Mouse (Mus musculus): ENCODE measurements at regions not wholly inside any gene's neighbourhood (a gene's known extent, or its start where the extent isn't known, plus 50 kb on each side); places are given as distances from the start of the nearest gene placed in this dataset.
"Not testable (repeated sequence)": the region's sequence is repeated elsewhere in the genome, so short reads cannot be mapped to it uniquely, and the experiment has no call there.

DNA sequence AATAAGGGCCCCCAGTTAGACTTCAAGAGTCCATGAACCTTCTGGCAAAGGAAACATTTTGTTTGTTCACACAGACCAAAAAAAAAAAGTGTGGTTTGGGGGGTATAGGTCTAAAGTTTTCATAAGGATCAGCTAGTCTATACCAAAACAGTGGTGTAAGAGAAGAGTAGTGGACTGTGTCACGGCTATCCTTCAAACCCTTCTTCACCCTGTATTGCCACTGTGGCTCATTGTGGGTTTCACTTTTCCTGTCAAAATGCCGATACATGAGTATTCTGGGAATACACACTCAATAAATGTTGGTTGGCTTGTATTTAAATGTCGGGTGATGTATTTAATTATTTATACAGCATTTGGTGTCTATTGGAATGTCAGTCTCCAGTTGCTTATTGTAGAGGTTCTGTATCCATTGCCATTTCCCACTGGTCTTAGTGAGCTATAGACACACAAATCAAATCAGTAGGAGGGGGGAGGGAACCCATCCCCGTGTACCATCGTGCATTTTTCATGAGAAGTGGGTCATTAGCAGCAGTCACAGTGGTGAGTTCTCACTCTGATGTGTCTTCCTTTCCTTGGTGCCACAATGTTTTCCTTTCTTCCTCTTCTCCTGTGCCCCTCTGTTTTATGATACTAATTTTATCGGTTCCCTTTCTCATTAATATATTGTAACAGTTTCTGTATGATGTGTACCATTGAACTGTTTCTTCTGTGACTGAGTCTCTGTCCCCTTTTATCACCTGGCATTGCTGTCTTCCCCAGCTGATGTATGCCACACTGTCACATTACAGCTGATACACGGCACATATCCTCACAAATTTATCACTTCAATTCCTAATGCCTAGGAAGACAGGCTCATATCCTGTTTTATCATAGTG is 187.8 kb upstream of the Tsc22d2 start:
- no peak for DNase-seq (ENCODE audit: low spot score)

DNA sequence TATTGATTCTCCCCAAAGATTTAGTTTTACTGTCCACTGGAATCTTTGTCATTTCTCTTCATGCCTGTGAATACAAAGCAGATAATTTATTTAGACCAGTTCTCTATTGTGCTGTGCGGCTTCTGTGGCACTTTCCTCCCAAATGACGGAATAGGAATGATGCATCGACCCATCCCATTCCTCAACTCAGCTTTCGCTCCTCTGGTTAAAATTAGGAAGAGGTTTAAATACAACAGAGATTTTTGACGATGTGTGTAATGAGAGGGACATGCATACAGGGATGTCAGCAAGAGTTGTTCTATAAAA is 187.2 kb upstream of the Tsc22d2 start:
- no peak for DNase-seq (ENCODE audit: low spot score)

DNA sequence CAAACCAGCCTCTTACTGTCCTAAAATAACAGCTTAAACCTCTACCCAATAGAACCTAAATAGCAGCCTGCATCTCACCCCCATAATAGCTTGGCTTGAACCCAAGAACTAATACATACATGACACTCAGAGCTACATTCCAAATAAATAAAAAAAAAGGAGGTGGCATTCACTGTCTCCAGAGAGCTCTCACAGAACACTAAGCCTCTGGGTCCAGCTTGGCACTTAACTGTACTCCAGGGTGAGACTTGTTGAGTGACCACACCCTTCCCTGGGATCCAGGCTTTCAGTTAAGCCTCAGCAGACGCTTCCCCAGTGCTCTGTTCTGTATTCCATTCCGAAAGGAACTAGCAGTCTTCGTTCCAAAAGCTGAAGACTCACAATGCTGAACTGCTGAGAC is 186.3 kb upstream of the Tsc22d2 start:
- DNase-seq (ENCODE audit: low spot score): no peak

DNA sequence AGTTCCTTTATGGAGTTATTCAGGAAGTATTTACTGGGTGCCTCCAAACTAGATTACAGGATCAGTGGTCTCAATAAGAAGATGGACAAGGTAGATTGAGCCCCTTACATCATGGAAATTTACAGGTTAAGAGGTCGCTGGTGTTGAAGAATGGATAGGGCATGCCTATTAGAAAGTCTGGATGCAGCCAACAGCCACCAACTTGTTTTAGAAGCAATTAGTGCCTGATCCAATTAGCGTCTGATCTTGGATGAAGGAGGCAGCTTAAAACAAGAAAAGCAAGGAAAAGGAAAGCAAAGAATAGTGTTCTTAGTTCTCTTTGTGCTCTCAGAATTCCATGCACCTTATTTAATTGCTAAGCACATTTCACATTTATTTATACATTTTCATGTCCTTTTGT is 182.8 kb upstream of the Tsc22d2 start:
- no peak for DNase-seq (ENCODE audit: low spot score)

DNA sequence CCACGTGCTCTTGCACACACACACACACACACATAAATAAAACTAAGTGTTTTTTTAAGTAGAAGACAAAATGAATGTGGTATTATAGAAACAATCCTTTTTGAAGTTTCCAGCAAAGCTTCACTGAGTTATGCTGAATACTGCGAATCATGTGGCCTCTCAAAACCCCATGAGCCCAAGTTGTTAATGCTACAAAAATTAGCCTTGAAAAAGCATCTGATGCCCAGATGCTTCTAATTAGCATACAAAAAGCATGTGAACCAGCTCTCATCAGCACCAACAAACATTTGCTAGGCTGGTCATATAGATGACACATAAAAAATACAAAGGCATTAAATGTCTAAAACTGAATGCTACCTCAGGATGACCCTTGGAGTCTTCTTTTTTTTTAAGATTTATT is 181.2 kb upstream of the Tsc22d2 start:
- DNase-seq (ENCODE audit: low spot score): no peak

DNA sequence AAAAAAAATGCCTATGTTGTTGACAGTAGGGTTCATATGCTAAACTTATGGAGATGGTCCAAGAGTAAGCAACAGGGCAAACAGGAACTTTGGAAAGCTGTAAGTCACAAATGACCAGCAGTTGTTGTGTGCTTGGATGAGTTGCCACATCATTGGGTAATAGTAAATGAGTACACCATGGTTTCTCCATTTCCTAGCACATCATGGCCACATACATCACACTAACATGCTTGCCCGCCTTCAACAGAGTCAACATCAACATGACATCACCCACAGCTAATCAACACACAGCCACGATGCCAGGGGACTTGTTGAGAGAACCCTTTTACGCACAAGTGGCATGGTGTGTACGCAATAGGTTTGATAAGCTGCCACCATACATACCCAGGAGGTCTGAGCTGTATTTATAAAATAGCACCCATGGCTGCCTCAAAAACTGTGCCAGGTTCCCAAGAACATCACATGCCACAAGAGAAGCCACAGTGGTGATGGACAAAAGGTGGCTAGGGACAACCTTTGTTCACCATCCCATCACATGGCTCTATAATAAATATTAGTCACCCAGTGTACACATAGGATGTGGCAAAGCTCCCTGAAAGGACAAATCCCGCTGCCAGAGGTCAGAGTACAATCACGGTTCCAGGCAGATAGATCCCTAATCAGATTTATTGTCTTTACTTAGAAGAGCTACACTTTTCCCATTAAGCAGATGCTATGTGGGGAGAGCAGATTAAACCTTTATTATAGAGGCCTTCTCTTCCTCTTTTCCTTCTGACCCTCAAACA is 179.5 kb upstream of the Tsc22d2 start:
- DNase-seq (ENCODE audit: low spot score): no peak

DNA sequence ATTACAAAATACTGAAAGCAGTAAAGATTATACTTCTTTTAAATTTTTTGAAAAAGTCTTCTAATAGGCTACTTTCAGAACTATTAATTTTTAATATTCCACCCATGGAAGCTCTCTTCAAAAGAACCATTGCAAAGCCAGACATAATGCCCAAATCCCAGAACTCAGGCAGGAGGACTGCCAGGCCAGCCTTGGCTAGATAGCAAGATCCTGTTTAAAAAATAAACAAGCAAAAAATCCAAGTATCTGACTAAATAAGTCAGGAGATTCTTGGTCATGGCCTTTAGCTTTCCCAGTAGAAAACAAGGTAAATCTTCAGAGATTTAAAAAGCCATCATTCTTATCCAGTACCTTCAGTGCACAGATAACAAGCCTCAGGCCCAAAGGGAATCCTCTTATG is 176.4 kb upstream of the Tsc22d2 start:
- no peak for DNase-seq (ENCODE audit: low spot score)

DNA sequence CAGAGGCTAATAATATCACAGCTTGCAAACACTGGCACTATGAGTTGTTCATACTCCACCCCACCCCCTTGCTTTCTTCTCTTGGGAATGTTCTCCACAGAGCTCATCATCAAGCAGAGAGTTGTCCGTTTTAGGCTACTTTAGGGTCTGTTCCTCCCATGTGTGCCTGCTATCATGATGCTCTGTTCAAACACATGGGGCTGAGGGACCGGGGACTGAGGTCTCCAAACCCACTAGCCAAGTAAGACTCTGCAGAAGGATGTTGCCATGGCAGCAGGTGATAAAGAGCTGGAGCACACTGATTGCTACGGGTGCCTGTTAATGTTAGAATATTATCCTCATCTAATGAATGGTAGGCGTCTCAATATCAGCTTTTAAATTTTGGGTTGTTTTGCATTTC is 173.7 kb upstream of the Tsc22d2 start:
- no peak for DNase-seq (ENCODE audit: low spot score)

DNA sequence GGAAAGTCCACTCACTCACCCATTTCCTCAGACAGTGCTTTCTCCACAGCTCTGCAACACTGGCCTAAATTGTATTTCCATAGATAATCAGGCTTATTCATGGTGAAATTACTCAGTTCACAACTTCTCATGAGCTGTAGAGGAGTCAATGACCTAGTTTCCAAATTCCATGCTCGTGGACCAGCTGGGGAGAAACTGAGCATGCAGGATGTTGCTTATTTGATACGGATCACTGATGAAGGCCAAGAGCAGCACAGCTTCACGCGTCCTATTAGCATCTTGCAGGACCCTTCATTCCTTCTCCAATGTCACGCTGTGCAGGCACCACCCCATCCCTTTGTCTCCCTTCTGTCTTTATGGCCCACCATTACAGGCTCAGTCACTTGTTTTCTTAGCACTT is 169.2 kb upstream of the Tsc22d2 start:
- DNase-seq (ENCODE audit: low spot score): no peak

DNA sequence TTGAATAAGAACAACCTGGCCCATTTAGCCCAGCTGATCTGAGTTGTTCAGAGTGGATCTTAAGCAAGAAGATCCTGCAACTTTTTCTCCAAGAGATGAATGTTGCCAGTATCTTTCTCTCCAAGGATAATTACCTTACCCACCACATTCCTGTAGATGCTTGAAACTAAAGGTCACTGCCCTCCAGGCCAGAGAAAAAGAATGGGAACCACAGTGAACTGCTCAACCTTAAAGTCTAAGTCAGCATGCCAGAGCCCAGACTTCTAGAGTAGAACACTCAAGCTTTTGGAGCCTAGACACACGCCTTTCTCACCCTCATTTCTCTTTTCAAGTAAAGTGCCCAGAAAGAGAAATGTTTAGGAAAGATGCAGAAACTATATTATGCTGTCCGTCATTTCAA is 166.5 kb upstream of the Tsc22d2 start:
- DNase-seq (ENCODE audit: low spot score): no peak

DNA sequence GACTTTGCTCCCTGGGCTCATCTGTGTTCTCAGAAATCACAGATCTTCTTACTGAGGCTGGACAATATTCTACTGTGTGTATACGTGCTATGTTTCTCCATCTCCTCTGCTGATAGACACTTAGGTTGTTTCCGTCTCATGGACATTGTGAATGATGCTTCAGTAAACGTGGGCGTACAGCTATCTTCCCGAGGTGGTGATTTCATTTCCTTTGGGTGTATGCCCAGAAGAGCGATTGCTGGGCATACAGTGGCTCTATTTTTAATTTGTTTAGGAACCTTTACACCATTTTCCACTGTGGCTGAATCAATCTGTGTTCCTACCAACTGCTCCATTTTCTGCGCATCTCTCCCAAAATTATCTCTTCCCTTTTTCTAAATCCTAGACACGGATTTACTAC is 160.6 kb upstream of the Tsc22d2 start:
- DNase-seq (ENCODE audit: low spot score): no peak

DNA sequence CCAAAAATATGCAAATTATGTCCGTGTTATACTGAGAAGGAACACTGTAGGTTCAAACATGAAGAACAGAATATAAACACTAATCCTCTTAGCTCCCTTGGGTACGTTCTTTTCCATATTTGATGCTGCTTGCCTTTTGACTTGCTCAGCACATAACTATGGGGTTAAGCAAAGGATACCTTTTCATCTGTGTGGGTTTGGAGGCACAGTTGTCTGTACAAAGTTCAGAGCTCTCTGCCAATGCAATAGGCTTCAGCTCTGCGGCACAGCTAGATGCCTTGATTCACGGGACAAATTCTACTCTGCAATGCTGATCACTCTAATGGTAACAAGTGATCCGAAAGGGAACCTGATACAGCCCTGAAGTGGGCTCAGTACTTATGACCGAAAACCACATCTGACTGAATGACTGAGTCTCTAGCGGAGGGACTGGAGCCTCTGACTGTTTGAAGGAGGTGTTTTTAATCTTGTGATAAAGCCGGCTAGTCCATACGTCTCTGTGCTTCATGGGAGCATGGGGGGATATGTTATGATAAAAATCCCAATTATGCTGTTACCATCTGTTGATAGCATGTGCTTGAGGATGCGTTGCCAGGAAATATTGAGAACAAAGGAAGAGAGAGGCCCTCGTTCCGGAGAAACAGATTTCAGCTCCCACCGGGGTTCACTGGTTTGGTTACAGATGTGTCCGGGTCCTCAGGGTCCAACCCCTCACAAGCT is 146.7 kb upstream of the Tsc22d2 start:
- no peak for DNase-seq (ENCODE audit: low spot score)

DNA sequence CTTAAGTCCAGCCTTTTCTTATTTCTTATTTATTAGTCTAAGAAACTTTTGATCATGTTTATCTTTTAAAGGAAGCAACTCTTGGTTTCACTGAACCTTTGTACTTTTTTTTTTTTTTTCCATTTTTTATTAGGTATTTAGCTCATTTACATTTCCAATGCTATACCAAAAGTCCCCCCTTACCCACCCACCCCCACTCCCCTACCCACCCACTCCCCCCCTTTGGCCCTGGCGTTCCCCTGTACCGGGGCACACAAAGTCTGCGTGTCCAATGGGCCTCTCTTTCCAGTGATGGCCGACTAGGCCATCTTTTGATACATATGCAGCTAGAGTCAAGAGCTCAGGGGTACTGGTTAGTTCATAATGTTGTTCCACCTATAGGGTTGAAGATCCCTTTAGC is 143.1 kb upstream of the Tsc22d2 start:
- not testable (repeated sequence) for DNase-seq (ENCODE audit: low spot score)

DNA sequence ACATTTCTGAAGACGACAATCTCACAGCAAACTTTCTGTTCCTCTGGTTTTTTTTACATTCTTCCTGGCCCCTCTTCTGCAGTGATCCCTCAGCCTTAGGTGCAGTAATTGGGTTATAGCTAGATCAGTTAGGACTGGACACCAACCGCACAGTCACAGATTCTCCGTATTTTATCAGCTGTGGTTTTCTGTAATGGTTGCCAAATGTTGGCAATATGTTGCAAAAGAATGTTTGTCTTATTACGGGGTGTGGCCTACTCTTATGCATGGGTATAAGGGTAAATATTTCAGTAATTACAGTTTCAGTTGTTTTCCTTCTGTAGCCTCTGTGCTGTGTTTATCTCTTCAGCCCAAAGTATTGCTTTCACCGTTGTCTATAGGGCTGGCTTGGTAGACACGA is 133.2 kb upstream of the Tsc22d2 start:
- DNase-seq (ENCODE audit: low spot score): no peak

DNA sequence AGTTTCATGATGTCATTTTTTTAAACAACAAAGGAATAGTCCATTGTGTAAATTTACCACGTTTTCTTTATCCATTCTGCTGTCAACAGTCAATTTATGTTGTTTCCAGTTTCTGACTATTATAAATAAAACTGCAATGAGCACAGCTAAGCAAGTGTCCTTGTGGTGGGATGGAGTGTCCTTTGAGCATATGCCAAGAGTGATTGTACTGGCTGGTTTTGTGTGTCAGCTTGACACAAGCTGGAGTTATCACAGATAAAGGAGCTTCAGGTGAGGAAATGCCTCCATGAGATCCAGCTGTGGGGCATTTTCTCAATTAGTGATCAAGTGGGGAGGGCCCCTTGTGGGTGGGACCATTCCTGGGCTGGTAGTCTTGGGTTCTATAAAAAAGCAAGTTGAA is 130.1 kb upstream of the Tsc22d2 start:
- DNase-seq (ENCODE audit: low spot score): not testable (repeated sequence)

DNA sequence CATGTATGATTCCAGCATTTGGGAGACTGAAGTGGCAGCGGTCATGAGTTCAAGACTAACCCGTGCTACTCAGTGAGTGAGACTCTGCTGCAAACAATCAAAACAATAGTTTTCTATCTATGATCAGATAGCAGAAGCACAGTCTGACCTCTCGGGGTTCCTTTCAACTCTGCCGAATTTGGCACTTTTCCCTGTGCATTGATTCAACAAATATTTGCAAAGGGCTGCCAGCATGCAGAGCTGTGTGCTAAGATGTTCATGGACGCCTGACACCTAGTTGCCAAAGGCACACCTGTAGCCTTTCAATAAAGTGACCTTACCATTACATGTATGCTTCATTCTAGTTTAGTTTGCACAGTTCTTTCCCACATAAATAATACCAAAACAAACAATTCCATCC is 118.7 kb upstream of the Tsc22d2 start:
- DNase-seq (ENCODE audit: low spot score): no peak

DNA sequence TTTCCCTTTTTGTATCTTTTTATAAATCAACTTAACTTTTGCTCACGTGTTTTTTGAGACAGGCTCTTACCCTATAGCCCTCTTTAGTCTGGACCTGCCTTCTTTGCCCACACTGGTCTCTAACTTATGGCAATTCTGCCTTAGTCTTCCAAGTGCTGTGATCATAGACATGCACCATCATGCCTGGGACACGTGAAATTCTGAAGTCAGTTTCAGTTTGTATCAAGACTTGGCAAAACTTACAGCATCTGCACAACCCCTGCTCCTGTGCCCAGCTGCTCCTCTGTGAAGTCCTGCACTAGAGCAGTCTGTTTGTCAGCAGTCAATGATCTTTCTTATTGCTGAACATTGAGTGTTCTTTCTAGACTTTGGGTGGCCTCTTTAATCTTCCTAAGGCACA is 114.3 kb upstream of the Tsc22d2 start:
- DNase-seq (ENCODE audit: low spot score): no peak

DNA sequence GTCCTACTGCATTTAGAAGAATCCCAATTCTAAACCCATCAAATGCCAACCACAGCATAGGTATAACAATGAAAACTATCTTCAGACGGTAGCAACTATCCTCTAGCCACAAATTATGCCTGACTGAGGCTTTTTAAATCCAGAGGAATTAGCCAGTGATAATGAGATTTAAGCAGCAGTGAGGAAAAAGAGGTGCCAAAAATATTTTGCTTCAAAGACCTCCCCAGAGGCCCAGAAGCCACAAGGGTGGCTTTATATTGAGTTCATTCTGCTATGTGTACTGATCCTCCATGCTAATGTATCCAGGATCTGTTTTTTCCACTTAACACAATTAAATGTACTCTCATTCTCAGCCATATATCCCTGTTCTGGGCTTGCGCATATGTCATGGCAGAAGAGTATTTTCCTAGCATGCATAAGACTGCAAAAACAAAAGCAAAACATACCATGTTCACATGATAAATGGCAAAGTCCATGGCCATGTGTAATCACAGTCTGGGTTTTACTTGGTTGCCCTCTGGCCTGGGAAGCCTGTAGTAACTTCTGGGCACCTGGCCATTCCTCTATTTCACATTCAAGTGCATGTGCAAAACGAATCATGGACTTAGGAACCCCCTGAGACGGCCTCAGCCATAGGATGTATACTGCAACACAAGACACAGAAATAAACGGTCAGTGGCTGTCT is 113.6 kb upstream of the Tsc22d2 start:
- DNase-seq (ENCODE audit: low spot score): no peak

DNA sequence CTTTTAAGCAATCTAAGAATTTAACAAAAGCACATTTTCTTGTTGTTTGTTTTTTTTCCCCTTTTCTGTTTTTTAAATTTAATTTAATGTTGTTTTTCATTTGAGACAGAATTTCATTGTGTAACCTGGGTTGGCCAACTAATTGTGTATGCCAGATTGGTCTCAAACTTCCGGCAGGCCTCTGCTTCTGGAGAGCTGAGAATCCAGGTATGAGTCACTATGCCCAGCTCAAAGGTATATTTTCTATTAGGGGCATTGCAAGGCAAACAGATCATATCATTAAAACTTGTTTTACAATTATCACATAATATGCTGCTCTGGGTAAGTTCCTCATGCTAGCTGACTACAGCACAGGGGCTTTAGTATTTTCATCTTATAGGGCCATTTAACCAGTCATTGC is 112.2 kb upstream of the Tsc22d2 start:
- no peak for DNase-seq (ENCODE audit: low spot score)

DNA sequence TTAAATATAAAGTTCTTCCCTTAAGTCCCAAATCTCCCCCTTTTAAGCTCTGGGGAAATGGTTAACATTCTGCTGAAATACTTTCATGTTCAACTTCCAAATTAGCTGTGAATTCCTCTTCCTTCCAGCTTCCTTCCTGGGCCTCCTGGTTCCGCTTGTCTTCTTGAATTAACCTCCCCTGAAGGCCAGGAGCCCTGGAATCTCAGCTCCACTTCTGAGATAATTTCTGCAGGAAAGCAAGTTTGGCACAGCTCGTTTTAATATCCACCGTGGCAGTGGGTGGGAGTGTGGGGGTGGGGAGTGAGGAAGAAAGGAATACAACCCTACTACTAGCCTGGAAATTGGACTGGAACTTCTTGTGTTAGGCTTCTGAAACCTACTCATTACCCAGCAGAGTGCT is 110.8 kb upstream of the Tsc22d2 start:
- DNase-seq (ENCODE audit: low spot score): no peak

DNA sequence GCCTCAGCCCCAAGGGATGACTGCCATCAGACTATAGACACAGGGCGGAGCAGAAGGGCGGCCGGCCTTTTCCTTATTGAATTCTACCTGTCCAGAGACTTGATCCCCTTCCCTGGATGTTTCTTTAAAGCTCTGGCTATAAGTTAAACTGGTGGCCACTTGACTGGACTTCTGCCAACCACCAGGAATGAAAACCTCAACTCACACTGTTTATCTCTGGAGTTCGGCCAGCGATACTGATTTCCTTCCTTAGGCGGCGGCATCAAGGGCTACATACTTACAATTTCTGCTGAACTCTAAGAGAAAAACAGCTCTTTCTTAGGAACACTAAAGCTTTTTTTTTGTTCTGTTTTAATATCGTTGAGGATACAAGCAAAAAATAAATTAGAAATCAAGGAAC is 104.9 kb upstream of the Tsc22d2 start:
- DNase-seq (ENCODE audit: low spot score): no peak

DNA sequence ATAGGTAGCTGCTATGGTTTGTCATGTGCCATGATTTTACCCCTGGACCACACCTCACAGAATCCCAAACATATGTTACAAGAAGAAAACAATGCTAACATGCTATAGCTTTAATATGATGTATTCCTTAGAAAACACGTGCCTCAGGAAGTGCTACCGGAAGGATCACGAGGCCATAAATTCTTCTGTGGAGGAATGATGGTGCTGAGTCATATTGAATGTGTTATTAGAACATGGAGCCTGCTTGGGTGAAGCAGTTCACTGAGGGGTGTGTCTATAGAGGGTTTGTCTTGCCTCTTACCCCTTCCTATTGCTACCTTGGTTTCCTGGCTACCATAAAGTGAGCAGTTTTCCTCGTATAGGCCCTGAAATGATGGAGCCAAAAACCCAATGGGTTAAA is 104.1 kb upstream of the Tsc22d2 start:
- DNase-seq (ENCODE audit: low spot score): no peak
